Comparison of ENCODE assay signal across 24 mouse cellular contexts in genomic region chr9:70506186-70506585, GRCm38 (mm10). TPM values are rescaled to one million over a fixed set of nuclear protein-coding genes. Genes with fewer than 3 reads are reported as not detected.
A peak's percentile ranks its signal among the peaks of the same experiment; 100 is the strongest.
DNase-seq lines count a peak whose midpoint lies in the region; ATAC-seq and TF ChIP-seq lines count a peak whose summit lies in the region.
"Had no signal": no experiment of that assay in that cellular context is flagged by ENCODE, and none has a peak within 500 bp of the region (broad histone marks: within the 10 kb centered on the region; RNA-seq: fewer than 3 reads in every experiment).

No protein-coding gene starts in this region.

- no peak overlapping the region for H3K9ac ChIP-seq in kidney, embryonic 15.5 days
- H3K9ac ChIP-seq in forebrain, embryonic 13.5 days: no peak overlapping the region
- H3K9ac ChIP-seq: embryonic facial prominence, embryonic 15.5 days; forebrain, embryonic 15.5 days; hindbrain, embryonic 12.5 days; liver, embryonic 15.5 days; lung, embryonic 15.5 days; stomach, embryonic 15.5 days had no signal

- no peak for ATAC-seq in kidney, embryonic 15.5 days (replicated peaks; ENCODE audit: low FRiP score)
- no peak for ATAC-seq in forebrain, embryonic 13.5 days
- ATAC-seq: forebrain, embryonic 15.5 days; midbrain, embryonic 16.5 days had no signal

- no peaks in the 10 kb centered on the region for H3K36me3 ChIP-seq in kidney, embryonic 15.5 days
- H3K36me3 ChIP-seq in kidney, adult 2 months (ENCODE audit: control insufficient read depth, insufficient read depth, low read length): no peaks in the 10 kb centered on the region
- no peaks in the 10 kb centered on the region for H3K36me3 ChIP-seq in forebrain, embryonic 13.5 days (ENCODE audit: poor library complexity, severe bottlenecking)
- H3K36me3 ChIP-seq: embryonic facial prominence, embryonic 15.5 days; forebrain, embryonic 15.5 days; hindbrain, embryonic 12.5 days; liver, embryonic 15.5 days; lung, embryonic 15.5 days; stomach, embryonic 15.5 days had no signal

- no peak for TF ChIP-seq POLR2A in kidney, adult 2 months (IDR thresholded peaks at IDR 0.05; ENCODE audit: low read depth, low read length)

- no peak overlapping the region for H3K4me2 ChIP-seq in kidney, embryonic 15.5 days
- H3K4me2 ChIP-seq in forebrain, embryonic 13.5 days: no peak overlapping the region
- H3K4me2 ChIP-seq: embryonic facial prominence, embryonic 15.5 days; forebrain, embryonic 15.5 days; hindbrain, embryonic 12.5 days; liver, embryonic 15.5 days; lung, embryonic 15.5 days; stomach, embryonic 15.5 days had no signal

- H3K27me3 ChIP-seq in kidney, embryonic 15.5 days: no peaks in the 10 kb centered on the region
- H3K27me3 ChIP-seq in kidney, adult 2 months (replicated peaks; ENCODE audit: control insufficient read depth, insufficient read depth, low read length): no peaks in the 10 kb centered on the region
- H3K27me3 ChIP-seq in forebrain, embryonic 13.5 days: no peaks in the 10 kb centered on the region
- H3K27me3 ChIP-seq: embryonic facial prominence, embryonic 15.5 days; forebrain, embryonic 15.5 days; hindbrain, embryonic 12.5 days; stomach, embryonic 15.5 days had no signal

- H3K9me3 ChIP-seq in kidney, embryonic 15.5 days (replicated peaks): no peaks in the 10 kb centered on the region
- no peaks in the 10 kb centered on the region for H3K9me3 ChIP-seq in forebrain, embryonic 13.5 days (replicated peaks)
- H3K9me3 ChIP-seq: embryonic facial prominence, embryonic 15.5 days; forebrain, embryonic 15.5 days; hindbrain, embryonic 12.5 days; limb, embryonic 10.5 days; liver, embryonic 15.5 days; lung, embryonic 15.5 days; midbrain, embryonic 10.5 days; stomach, embryonic 15.5 days had no signal

- TF ChIP-seq CTCF in kidney, adult 2 months (conservative IDR thresholded peaks at IDR 0.05; ENCODE audit: insufficient read depth, insufficient read length, low read depth, low read length): no peak

- WGBS in kidney, embryonic 15.5 days: 54% methylated on average over 2 of the region's 2 CpGs
- WGBS in kidney, adult 2 months: 48% methylated on average over 2 of the region's 2 CpGs
- 78% methylated on average over 2 of the region's 2 CpGs for WGBS in forebrain, embryonic 13.5 days

- H3K27ac ChIP-seq in kidney, embryonic 15.5 days: 0 out of 2 replicates have a peak overlapping the region, but pooled peaks have one; percentile 2
- no peak overlapping the region for H3K27ac ChIP-seq in kidney, adult 2 months (ENCODE audit: insufficient read depth, low read depth, low read length)
- H3K27ac ChIP-seq in forebrain, embryonic 13.5 days: no peak overlapping the region
- H3K27ac ChIP-seq: embryonic facial prominence, embryonic 15.5 days; forebrain, embryonic 15.5 days; heart, adult 2 months; hindbrain, embryonic 12.5 days; limb, embryonic 10.5 days; liver, embryonic 15.5 days; lung, embryonic 15.5 days; midbrain, embryonic 10.5 days; stomach, embryonic 15.5 days had no signal

- no peak overlapping the region for H3K4me3 ChIP-seq in kidney, embryonic 15.5 days (replicated peaks)
- H3K4me3 ChIP-seq in kidney, adult 2 months (ENCODE audit: insufficient read depth, low read depth, low read length): no peak overlapping the region
- no peak overlapping the region for H3K4me3 ChIP-seq in forebrain, embryonic 13.5 days
- H3K4me3 ChIP-seq: embryonic facial prominence, embryonic 15.5 days; forebrain, embryonic 15.5 days; heart, adult 2 months; hindbrain, embryonic 12.5 days; limb, embryonic 10.5 days; liver, embryonic 15.5 days; lung, embryonic 15.5 days; midbrain, embryonic 10.5 days; myocyte; stomach, embryonic 15.5 days had no signal

- no peak for DNase-seq in kidney, adult 2 months
- DNase-seq in CD4-positive helper T cell, adult 2 months (ENCODE audit: low read depth, low spot score): peak; percentile 25
- DNase-seq in naive thymus-derived CD4-positive, alpha-beta T cell, adult 2 months (ENCODE audit: low read depth): peak; percentile 51
- peak; percentile 12 to 20 for DNase-seq in thymus, postnatal 36 days
- DNase-seq in frontal cortex, postnatal 14 days (ENCODE audit: low spot score in 2 of 2): no peak
- DNase-seq: cerebellum, adult 11 months; cerebellum, adult 9-11 months; gastrocnemius, postnatal 14 days; heart, adult 2 months; kidney, adult 11 months; liver; lung, postnatal 4 days had no signal

- H3K4me1 ChIP-seq in kidney, embryonic 15.5 days: peaks cover 10% of the 10 kb centered on the region
- peaks cover 18% of the 10 kb centered on the region; the same call in 1 of the 2 replicates for H3K4me1 ChIP-seq in kidney, adult 2 months (ENCODE audit: control insufficient read depth, insufficient read depth, low read length)
- peaks cover 18% of the 10 kb centered on the region for H3K4me1 ChIP-seq in forebrain, embryonic 13.5 days

RNA-seq across cellular contexts. Expression of gene Rnf111, which starts 2.7 kb away (rescaled TPM):
- 30.3 and 31.7 TPM in 2 replicates for polyA plus RNA-seq in kidney, embryonic 15.5 days (2015; fragmentation: Nextera tagmentation; extraction: Ambion mirVana)
- 29.4 and 30.6 TPM in 2 replicates for polyA plus RNA-seq in kidney, adult 2 months (2012; rRNA removed)
- 35.1 and 35.7 TPM in 2 replicates for polyA plus RNA-seq in forebrain, embryonic 13.5 days (2015; fragmentation: Nextera tagmentation; extraction: Ambion mirVana)

RNA-seq across cellular contexts. Expression of gene Sltm, which starts 36.4 kb away (rescaled TPM):
- polyA plus RNA-seq in kidney, embryonic 15.5 days (2015; fragmentation: Nextera tagmentation; extraction: Ambion mirVana): 55.9 and 63.1 TPM in 2 replicates
- 6.5 and 8.0 TPM in 2 replicates for polyA plus RNA-seq in kidney, adult 2 months (2012; rRNA removed)
- 72.7 and 73.5 TPM in 2 replicates for polyA plus RNA-seq in forebrain, embryonic 13.5 days (2015; fragmentation: Nextera tagmentation; extraction: Ambion mirVana)

Comparison
In these comparisons a context has a peak if more than half of its experiments do, and no peak if none do; other contexts are left out.
1. DNase-seq: peak in CD4-positive helper T cell, adult 2 months (single experiment), naive thymus-derived CD4-positive, alpha-beta T cell, adult 2 months (single experiment) and thymus, postnatal 36 days (2 of 2); none in kidney, adult 2 months (single experiment) and frontal cortex, postnatal 14 days (0 of 2).